Mouse (Mus musculus): ENCODE measurements around the gene Ahctf1. TPM values are rescaled to one million over a fixed set of nuclear protein-coding genes. Genes with fewer than 3 reads are reported as not detected.

Ahctf1 gene
- polyA plus RNA-seq, 1 experiment from 2014 or later, result 24.0 TPM

DNA sequence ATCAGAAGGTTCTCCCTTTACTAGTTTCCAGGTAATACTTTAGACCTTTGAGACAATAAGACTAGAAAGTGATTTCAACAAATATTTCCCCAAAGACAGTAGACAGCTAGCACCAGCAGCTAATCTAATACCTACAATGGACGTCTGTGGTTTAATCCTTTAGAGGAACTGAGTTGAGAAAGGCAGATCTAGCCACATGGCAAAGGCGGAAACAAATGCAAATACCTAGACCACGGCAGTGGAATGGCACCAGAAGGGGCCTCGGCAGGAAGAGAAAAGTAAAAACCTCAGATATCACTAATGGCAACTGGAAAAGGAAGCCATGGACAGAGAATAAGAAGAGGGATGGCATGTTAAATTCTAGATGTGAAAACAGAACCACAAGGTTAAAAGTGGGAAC lies 16.2 kb downstream of the Ahctf1 start:
- WGBS, result 83% methylated on average over 4 of the region's 4 CpGs
- Histone ChIP-seq H3K4me3 (no peak overlapping the region), H3K9ac (no peak overlapping the region), H3K4me1 (no peaks in the 10 kb centered on the region), H3K4me2 (no peak overlapping the region), H3K27me3 (no peaks in the 10 kb centered on the region), H3K27ac (no peak overlapping the region), H3K36me3 (ENCODE audit: poor library complexity, severe bottlenecking) (peaks cover 87% of the 10 kb centered on the region), H3K9me3 (replicated peaks) (no peaks in the 10 kb centered on the region)
- ATAC-seq, result no peak

DNA sequence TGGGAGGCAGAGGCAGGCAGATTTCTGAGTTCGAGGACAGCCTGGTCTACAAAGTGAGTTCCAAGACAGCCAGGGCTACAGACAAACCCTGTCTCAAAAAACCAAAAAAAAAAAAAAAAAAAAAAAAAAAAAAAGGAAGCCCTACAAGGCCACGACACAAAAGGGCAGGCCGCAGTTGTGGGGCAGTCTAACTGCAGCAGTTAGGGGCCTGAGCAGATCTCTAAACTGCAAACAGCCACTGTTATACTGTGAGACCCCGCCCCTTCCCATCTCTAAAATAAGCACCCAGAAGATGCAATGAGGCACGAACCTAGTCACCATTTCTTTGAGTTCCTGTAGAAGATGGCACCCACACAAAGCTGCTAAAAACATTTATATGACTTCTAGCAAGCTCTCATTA lies 18.0 kb downstream of the Ahctf1 start:
- ATAC-seq, result no peak
- Histone ChIP-seq H3K9ac (no peak overlapping the region), H3K4me3 (no peak overlapping the region), H3K9me3 (replicated peaks) (no peaks in the 10 kb centered on the region), H3K4me2 (no peak overlapping the region), H3K4me1 (no peaks in the 10 kb centered on the region), H3K27me3 (no peaks in the 10 kb centered on the region), H3K27ac (no peak overlapping the region), H3K36me3 (ENCODE audit: poor library complexity, severe bottlenecking) (peaks cover 82% of the 10 kb centered on the region)
- WGBS, result 88% methylated on average over 5 of the region's 5 CpGs

DNA sequence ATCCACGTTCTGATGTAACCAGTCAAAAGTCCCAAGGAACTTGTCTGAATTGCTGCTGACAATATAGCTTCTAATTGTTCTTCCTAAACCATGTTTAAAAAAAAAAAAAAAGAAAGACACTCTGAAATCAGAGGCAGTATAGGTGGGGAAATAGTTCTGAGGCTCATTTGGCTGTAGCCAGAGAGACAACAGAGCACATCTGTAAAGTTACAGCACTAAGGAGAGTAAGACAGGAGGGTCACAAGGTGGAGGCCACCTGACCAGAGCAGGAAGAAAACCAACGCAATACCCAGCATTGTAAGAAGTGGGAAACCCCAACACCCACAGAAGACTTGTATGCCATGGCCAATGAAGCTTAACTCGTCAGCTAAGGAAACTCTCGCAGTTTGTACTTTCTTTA lies 19.4 kb downstream of the Ahctf1 start:
- Histone ChIP-seq H3K9me3 (replicated peaks) (no peaks in the 10 kb centered on the region), H3K4me1 (no peaks in the 10 kb centered on the region), H3K27ac (no peak overlapping the region), H3K36me3 (ENCODE audit: poor library complexity, severe bottlenecking) (peaks cover 82% of the 10 kb centered on the region), H3K27me3 (no peaks in the 10 kb centered on the region), H3K4me3 (no peak overlapping the region), H3K4me2 (no peak overlapping the region), H3K9ac (no peak overlapping the region)
- 87% methylated on average over 4 of the region's 4 CpGs for WGBS
- ATAC-seq, result no peak

DNA sequence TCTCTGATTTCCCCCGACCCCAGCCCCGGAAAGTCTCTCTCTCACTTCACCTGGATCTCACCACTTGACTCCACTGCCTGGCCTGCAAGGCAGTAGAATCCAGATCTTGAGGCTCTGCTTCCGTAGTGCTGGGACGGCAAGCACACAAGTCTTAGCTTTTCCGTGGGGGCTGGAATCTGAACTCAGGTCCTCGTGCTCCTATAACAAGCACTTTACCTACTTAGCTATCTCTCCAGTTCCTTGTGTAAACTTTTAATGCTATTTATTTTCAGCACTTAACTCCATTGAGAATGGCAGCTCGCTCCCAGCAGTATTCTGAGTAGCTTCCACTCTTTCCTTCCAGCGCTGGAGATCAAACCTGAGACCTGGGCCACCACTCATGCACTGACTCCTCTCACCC lies 26.6 kb downstream of the Ahctf1 start:
- no peaks in the 10 kb centered on the region for H3K9me3 ChIP-seq (replicated peaks)
- no peak overlapping the region for H3K27ac ChIP-seq
- H3K36me3 ChIP-seq (ENCODE audit: poor library complexity, severe bottlenecking), result peaks cover 87% of the 10 kb centered on the region
- no peak overlapping the region for H3K4me3 ChIP-seq
- H3K27me3 ChIP-seq, result no peaks in the 10 kb centered on the region
- H3K4me2 ChIP-seq, result no peak overlapping the region
- no peak overlapping the region for H3K9ac ChIP-seq
- no peaks in the 10 kb centered on the region for H3K4me1 ChIP-seq
- no peak for ATAC-seq
- WGBS, result 94% methylated on average over 8 of the region's 8 CpGs

DNA sequence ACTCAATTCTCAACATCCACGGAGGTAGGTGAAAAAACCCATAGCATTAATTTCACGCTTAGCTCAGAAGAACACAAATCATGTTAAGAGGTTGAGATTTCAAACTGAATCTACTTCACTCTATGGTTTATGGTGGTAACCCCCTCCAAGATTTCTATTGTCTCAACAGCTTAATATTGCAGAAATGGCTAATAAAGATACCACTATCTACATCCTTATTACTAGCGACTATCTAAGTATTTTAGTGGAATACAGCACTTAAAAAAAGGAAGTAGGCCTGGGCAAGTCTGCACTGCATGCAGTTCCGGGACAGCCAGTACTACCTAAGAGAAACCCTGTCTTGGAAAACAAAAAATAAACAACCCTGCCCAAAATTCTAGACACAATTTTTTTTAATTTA lies 42.9 kb downstream of the Ahctf1 start:
- Histone ChIP-seq H3K27ac (no peak overlapping the region), H3K9ac (no peak overlapping the region), H3K27me3 (no peaks in the 10 kb centered on the region), H3K4me2 (no peak overlapping the region), H3K4me3 (no peak overlapping the region), H3K4me1 (no peaks in the 10 kb centered on the region), H3K36me3 (ENCODE audit: poor library complexity, severe bottlenecking) (peaks cover 78% of the 10 kb centered on the region), H3K9me3 (replicated peaks) (no peaks in the 10 kb centered on the region)
- WGBS, result 89% methylated on average over 4 of the region's 4 CpGs
- ATAC-seq, result no peak

DNA sequence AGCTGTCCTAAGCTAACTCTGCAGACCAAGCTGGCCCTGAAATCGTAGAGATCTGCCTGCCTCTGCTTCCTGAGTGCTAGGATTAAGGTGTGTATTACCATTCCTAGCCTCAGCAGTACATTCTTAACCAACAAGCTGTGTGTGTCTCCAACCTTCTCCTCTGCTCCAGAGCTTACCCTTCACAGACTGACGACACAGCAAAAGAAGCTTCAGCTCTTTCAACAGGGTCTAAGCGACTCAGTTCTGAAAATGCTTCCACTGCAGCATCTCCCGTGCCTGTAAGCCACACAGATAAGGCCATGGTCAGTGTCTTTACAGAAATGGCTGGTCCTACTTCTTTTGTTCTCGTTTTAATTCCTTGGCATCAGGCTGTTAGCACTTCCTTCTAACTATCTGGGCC lies 43.4 kb downstream of the Ahctf1 start:
- H3K9me3 ChIP-seq (replicated peaks), result no peaks in the 10 kb centered on the region
- H3K4me2 ChIP-seq, result no peak overlapping the region
- H3K4me1 ChIP-seq, result no peaks in the 10 kb centered on the region
- no peak overlapping the region for H3K4me3 ChIP-seq
- peaks cover 79% of the 10 kb centered on the region for H3K36me3 ChIP-seq (ENCODE audit: poor library complexity, severe bottlenecking)
- 91% methylated on average over 5 of the region's 5 CpGs for WGBS
- ATAC-seq, result no peak
- no peaks in the 10 kb centered on the region for H3K27me3 ChIP-seq
- no peak overlapping the region for H3K27ac ChIP-seq
- H3K9ac ChIP-seq, result no peak overlapping the region

DNA sequence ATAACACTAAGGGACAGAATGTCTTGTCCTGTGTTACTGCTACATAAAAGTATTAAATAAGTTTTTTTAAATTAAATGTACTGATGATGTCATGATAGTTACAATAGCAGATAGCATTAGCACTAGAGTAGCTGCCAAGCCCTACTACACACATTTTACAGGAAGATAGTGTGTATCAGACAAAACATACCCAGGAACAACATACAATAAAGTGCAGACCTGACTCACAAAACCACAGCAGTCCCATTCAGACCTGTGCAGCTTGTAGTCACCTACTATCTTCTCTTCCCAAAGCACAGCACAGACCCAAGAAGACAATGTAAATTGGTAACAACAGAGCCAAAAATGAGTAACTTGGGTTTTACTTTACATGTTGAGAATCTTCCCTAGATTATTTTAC lies 47.0 kb downstream of the Ahctf1 start:
- Histone ChIP-seq H3K27ac (no peak overlapping the region), H3K36me3 (ENCODE audit: poor library complexity, severe bottlenecking) (peaks cover 78% of the 10 kb centered on the region)
- no peak for ATAC-seq

DNA sequence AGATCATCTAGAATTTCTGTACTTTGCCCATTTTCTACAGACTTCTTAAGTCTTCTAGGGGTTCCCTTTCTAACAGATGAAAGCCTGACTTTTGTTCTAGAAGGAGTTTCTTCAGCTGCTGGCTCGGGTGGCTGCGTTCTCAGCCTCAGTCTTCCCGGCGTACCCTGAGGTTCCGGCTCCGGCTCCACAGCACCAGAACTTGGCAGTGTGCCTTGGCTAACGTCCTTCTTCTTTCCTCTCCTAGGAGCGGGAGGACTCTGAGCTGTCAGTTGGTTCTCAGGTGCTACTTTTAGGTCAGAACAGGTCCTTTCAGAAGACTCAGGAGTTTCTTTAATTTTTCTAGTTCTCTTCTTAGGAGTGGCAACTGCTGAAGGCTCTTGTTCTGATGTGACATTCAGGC lies 50.5 kb downstream of the Ahctf1 start:
- H3K4me3 ChIP-seq, result no peak overlapping the region
- no peak overlapping the region for H3K4me2 ChIP-seq
- WGBS, result 96% methylated on average over 8 of the region's 8 CpGs
- peaks cover 76% of the 10 kb centered on the region for H3K36me3 ChIP-seq (ENCODE audit: poor library complexity, severe bottlenecking)
- no peaks in the 10 kb centered on the region for H3K27me3 ChIP-seq
- no peak overlapping the region for H3K27ac ChIP-seq
- no peak for ATAC-seq
- H3K4me1 ChIP-seq, result no peaks in the 10 kb centered on the region
- H3K9me3 ChIP-seq (replicated peaks), result no peaks in the 10 kb centered on the region
- H3K9ac ChIP-seq, result no peak overlapping the region

More for the DNA sequence above, 47.0 kb downstream of the Ahctf1 start:
- no peaks in the 10 kb centered on the region for H3K27me3 ChIP-seq
- H3K4me2 ChIP-seq, result no peak overlapping the region
- H3K9ac ChIP-seq, result no peak overlapping the region
- H3K4me1 ChIP-seq, result no peaks in the 10 kb centered on the region
- no peaks in the 10 kb centered on the region for H3K9me3 ChIP-seq (replicated peaks)
- H3K4me3 ChIP-seq, result no peak overlapping the region

DNA sequence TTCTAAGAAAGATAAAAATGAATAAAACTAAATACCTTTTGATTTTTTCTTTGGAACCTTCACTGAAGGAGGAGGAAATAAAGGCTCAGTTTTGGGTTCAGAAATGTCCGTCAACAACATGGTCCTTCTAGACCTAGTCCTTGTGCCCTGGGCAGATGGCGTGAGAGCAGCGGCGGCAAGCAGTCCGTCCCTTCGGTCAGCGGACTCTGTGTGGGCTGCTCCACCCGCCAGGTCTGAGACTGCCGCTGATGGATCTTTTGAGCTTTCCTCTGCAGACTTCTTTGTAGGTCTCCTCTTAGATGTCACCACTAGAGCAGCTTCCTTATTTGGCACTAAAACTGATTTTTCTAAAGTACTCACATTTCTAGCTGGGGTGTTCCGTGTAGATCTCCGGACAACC lies 51.2 kb downstream of the Ahctf1 start:
- H3K36me3 ChIP-seq (ENCODE audit: poor library complexity, severe bottlenecking), result peaks cover 80% of the 10 kb centered on the region
- no peak for ATAC-seq
- H3K9me3 ChIP-seq (replicated peaks), result no peaks in the 10 kb centered on the region
- H3K4me1 ChIP-seq, result no peaks in the 10 kb centered on the region
- WGBS, result 94% methylated on average over 11 of the region's 11 CpGs
- H3K4me3 ChIP-seq, result no peak overlapping the region
- H3K27ac ChIP-seq, result no peak overlapping the region
- H3K27me3 ChIP-seq, result no peaks in the 10 kb centered on the region
- no peak overlapping the region for H3K4me2 ChIP-seq
- no peak overlapping the region for H3K9ac ChIP-seq

DNA sequence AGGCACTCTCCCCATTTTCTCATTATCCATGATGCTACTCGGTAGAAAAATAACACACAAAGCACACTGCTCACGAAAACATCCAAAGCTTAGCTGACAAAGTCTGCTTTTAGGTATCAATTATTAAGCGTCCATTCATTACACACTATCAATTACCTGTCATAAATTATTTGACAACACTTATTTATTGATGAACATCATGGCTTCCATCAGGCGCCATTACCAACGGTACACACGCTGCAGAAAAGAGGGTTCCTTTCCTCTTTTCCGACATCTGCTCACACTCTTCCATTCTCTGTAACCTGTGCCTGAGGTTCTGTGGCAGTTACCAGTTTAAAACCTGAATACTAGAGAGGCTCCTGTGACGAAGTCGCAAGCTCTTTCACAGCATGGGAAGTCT lies 58.3 kb downstream of the Ahctf1 start, which contains the start of gene Kif28:
Kif28 (minus strand) TSS at position 101 of the 400 bp plus-strand sequence.
- no peak for ATAC-seq

DNA sequence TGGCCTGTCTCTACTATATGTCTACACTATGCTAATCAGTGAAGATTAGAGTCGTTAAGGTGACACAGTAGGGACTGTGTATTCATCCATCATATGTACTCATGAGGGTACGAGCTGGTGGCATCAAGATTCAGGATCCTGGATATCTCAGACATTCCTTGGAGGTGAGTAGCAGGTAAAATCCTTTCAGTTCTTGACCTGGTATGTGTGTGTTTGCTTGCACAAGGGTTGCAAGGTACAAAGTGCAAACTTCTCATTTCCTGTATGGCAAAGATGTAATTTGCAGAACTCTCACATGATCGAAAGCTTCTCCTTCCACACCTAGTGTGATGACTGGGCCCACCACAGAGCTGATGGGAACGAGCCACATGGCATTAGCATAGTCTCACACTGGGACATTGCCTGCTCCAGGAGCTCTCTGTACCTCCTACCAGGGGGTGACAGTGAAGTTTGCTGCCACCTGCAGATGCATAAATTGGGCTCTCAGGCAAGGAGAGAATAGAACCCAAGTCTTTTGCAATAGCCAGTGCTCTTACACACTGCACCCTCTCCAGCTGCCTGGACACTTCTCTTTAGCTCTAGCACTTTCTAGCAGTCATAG lies 59.8 kb downstream of the Ahctf1 start:
- no peak for ATAC-seq
- Histone ChIP-seq H3K27me3 (no peaks in the 10 kb centered on the region), H3K4me1 (no peaks in the 10 kb centered on the region), H3K4me2 (no peak overlapping the region), H3K9ac (no peak overlapping the region), H3K27ac (no peak overlapping the region), H3K4me3 (no peak overlapping the region), H3K9me3 (replicated peaks) (no peaks in the 10 kb centered on the region), H3K36me3 (ENCODE audit: poor library complexity, severe bottlenecking) (peaks cover 49% of the 10 kb centered on the region)
- WGBS, result 87% methylated on average over 4 of the region's 4 CpGs

More for the DNA sequence above, 58.3 kb downstream of the Ahctf1 start, which contains the start of gene Kif28:
- Histone ChIP-seq H3K4me1 (no peaks in the 10 kb centered on the region), H3K9me3 (replicated peaks) (no peaks in the 10 kb centered on the region), H3K27ac (no peak within 1 kb of the TSS), H3K9ac (no peak within 1 kb of the TSS), H3K36me3 (ENCODE audit: poor library complexity, severe bottlenecking) (peaks cover 59% of the 10 kb centered on the region), H3K4me2 (no peak within 1 kb of the TSS), H3K27me3 (no peaks in the 10 kb centered on the region), H3K4me3 (no peak within 1 kb of the TSS)
- 93% methylated on average over 9 of the region's 9 CpGs for WGBS

DNA sequence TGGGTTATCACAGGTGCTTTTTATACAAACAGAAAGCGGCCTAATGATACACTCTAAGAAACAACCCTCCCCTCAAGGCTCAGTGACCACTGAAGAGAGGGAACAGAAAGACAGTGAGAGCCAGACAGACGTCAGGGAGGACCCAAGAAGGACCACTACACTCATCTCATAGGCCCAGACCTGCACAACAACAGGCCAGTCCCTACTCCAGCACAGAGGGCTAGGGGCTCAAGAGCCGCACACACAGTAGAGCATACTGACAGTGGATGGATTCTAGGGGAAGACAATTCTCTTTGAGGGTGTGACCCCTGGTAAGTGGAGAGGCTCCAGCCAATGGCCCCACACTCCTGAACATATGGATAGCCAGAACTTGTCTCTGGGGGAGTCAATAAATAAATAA lies 67.0 kb downstream of the Ahctf1 start:
- H3K9ac ChIP-seq, result no peak overlapping the region
- H3K4me1 ChIP-seq, result no peaks in the 10 kb centered on the region
- H3K9me3 ChIP-seq (replicated peaks), result no peaks in the 10 kb centered on the region
- H3K4me3 ChIP-seq, result no peak overlapping the region
- no peaks in the 10 kb centered on the region for H3K27me3 ChIP-seq
- H3K36me3 ChIP-seq (ENCODE audit: poor library complexity, severe bottlenecking), result no peaks in the 10 kb centered on the region
- H3K27ac ChIP-seq, result no peak overlapping the region
- no peak for ATAC-seq
- 78% methylated on average over 3 of the region's 3 CpGs for WGBS
- H3K4me2 ChIP-seq, result no peak overlapping the region

Data from forebrain, embryonic 13.5 days (tissue).